ENCODE assay signal across 12 mouse cellular contexts in genomic region chr15:69690501-69690900, GRCm38 (mm10).
"Had no signal": no experiment of that assay in that cellular context is flagged by ENCODE, and none has a peak within 500 bp of the region (broad histone marks: within the 10 kb centered on the region; RNA-seq: fewer than 3 reads in every experiment).

No protein-coding gene starts in this region.

- DNase-seq: retina, postnatal 1 day; right cerebral cortex, adult 18-20 months; right cerebral cortex, postnatal 14 days; right cerebral cortex, postnatal 25 days; right cerebral cortex, postnatal 4 days; spleen, adult 18-20 months; thymus, adult 18-20 months; thymus, adult 2 months; thymus, postnatal 14 days; thymus, postnatal 25 days; thymus, postnatal 36 days; thymus, postnatal 4 days had no signal
